In genomic region chr1:51736822-51737221, GRCm38 (mm10) we compare ENCODE assay signal across 21 mouse cellular contexts.
DNase-seq lines count a peak whose midpoint lies in the region; ATAC-seq lines count a peak whose summit lies in the region.
"Had no signal": no experiment of that assay in that cellular context is flagged by ENCODE, and none has a peak within 500 bp of the region (broad histone marks: within the 10 kb centered on the region; RNA-seq: fewer than 3 reads in every experiment).

No protein-coding gene starts in this region.

- H3K9ac ChIP-seq in heart, embryonic 11.5 days (ENCODE audit: low read depth, low read length) = no peak overlapping the region
- H3K9ac ChIP-seq in neural tube, embryonic 15.5 days (replicated peaks) = no peak overlapping the region
- H3K9ac ChIP-seq: embryonic facial prominence, embryonic 15.5 days had no signal

- 0 out of 2 replicates have a peak, but pooled peaks cover under 1% of the 10 kb centered on the region for H3K9me3 ChIP-seq in heart, embryonic 11.5 days (replicated peaks; ENCODE audit: control insufficient read depth, low read length)
- no peaks in the 10 kb centered on the region for H3K9me3 ChIP-seq in neural tube, embryonic 15.5 days (replicated peaks)
- H3K9me3 ChIP-seq: embryonic facial prominence, embryonic 15.5 days had no signal

- H3K4me3 ChIP-seq in heart, embryonic 11.5 days (ENCODE audit: low read depth, low read length) = no peak overlapping the region
- H3K4me3 ChIP-seq in neural tube, embryonic 15.5 days (replicated peaks) = no peak overlapping the region
- H3K4me3 ChIP-seq: embryonic facial prominence, embryonic 15.5 days; hindbrain, embryonic 10.5 days; left cerebral cortex, adult 2 months had no signal

- no peak overlapping the region for H3K27ac ChIP-seq in heart, embryonic 11.5 days (ENCODE audit: low read depth, low read length)
- H3K27ac ChIP-seq in neural tube, embryonic 15.5 days (replicated peaks) = no peak overlapping the region
- H3K27ac ChIP-seq: embryonic facial prominence, embryonic 15.5 days; hindbrain, embryonic 10.5 days; left cerebral cortex, adult 2 months; stomach, postnatal 0 days had no signal

- DNase-seq in heart, adult 11 months = peak; percentile 95
- peak; percentile 29 for DNase-seq in kidney, adult 9 months
- no peak for DNase-seq in kidney, adult 8-10 months
- DNase-seq in neural tube, embryonic 10.5 days (ENCODE audit: extremely low spot score, low spot score) = peak; percentile 5
- peak; percentile 4 to 31 for DNase-seq in lung, postnatal 4 days
- no peak for DNase-seq in cerebellum, adult 8-10 months
- DNase-seq: adrenal gland, postnatal 10 days; cerebellum, adult 11-12 months; cerebellum, postnatal 25 days; layer of hippocampus, adult 9-11 months; left cerebral cortex, postnatal 4 days; right cerebral cortex, adult 18-20 months had no signal

- H3K27me3 ChIP-seq in heart, embryonic 11.5 days (ENCODE audit: control insufficient read depth, insufficient read depth, low read length) = no peaks in the 10 kb centered on the region
- H3K27me3 ChIP-seq in neural tube, embryonic 15.5 days (replicated peaks) = no peaks in the 10 kb centered on the region
- H3K27me3 ChIP-seq: embryonic facial prominence, embryonic 15.5 days; Patski had no signal

- no peak overlapping the region for H3K4me2 ChIP-seq in heart, embryonic 11.5 days
- no peak overlapping the region for H3K4me2 ChIP-seq in neural tube, embryonic 15.5 days
- H3K4me2 ChIP-seq: embryonic facial prominence, embryonic 15.5 days; liver, embryonic 11.5 days had no signal

- no peaks in the 10 kb centered on the region for H3K36me3 ChIP-seq in heart, embryonic 11.5 days (ENCODE audit: control insufficient read depth, insufficient read depth, low read length)
- H3K36me3 ChIP-seq in neural tube, embryonic 15.5 days = no peaks in the 10 kb centered on the region
- H3K36me3 ChIP-seq: embryonic facial prominence, embryonic 15.5 days; hindbrain, embryonic 10.5 days had no signal

- no peak for ATAC-seq in heart, embryonic 11.5 days (replicated peaks; ENCODE audit: insufficient number of reproducible peaks, low FRiP score, low TSS enrichment)
- ATAC-seq in neural tube, embryonic 15.5 days (ENCODE audit: low FRiP score) = no peak
- ATAC-seq: CD4-positive, CD25-positive, alpha-beta regulatory T cell, adult 4 months; Patski had no signal

- WGBS in heart, embryonic 11.5 days (ENCODE audit: insufficient replicate concordance) = 59% methylated on average over 2 of the region's 2 CpGs
- WGBS in neural tube, embryonic 15.5 days = 74% methylated on average over 2 of the region's 2 CpGs

- H3K4me1 ChIP-seq in heart, embryonic 11.5 days (ENCODE audit: control insufficient read depth, insufficient read depth, low read length) = peaks cover 3% of the 10 kb centered on the region; the same call in 1 of the 2 replicates
- H3K4me1 ChIP-seq in neural tube, embryonic 15.5 days = no peaks in the 10 kb centered on the region
- H3K4me1 ChIP-seq: embryonic facial prominence, embryonic 15.5 days had no signal

Comparison
In these comparisons a context has a peak if more than half of its experiments do, and no peak if none do; other contexts are left out.
1. DNase-seq: peak in heart, adult 11 months (single experiment), kidney, adult 9 months (single experiment), neural tube, embryonic 10.5 days (single experiment) and lung, postnatal 4 days (2 of 2); none in kidney, adult 8-10 months (0 of 2) and cerebellum, adult 8-10 months (single experiment).